Mouse (Mus musculus) MEL-GATA-1-ER (cell line): ENCODE data around the gene Sec14l5.

ENCODE experiments used
- DNase-seq: peaks from one replicate; pipeline ENCODE4 v3.0.0-alpha.2; 2012; ENCODE audit warnings: low read depth; ENCODE audit errors: extremely low read depth

The Sec14l5 gene

DNA sequence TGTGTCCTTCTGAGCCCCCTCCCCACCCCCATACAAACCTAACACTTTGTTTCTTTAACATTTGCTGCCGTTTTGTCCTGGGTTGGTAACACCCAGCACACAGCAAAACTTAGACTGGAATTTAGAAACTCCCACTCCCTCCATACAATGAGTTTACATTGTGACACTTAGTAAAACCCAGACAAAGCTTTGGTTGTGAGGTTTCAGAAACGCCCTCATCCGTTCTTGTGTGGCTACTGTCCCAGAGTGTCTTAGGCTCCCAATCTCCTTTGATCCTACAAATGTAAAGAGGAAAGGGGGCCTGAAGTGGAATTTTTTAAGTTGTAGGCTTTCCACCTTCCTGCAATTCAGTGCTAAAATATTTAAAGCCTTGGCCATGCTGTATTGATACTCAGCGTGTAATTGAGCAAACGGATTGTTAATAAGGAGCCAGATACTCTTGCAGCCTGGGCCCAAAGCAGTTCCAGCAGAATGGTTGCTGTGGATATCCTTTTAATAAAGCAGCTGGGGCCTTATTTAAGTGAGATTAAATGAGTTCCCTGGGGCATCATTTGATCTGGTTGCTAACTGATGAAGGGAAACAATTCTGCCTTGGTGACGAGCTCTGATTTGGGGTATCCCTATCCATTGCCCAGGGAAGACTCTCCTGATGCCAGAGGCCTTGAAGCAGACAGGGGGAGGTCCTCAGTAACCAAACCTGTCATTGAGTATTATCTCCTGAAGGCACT, 6.6 kb downstream of the Sec14l5 start:
- no peak for DNase-seq

DNA sequence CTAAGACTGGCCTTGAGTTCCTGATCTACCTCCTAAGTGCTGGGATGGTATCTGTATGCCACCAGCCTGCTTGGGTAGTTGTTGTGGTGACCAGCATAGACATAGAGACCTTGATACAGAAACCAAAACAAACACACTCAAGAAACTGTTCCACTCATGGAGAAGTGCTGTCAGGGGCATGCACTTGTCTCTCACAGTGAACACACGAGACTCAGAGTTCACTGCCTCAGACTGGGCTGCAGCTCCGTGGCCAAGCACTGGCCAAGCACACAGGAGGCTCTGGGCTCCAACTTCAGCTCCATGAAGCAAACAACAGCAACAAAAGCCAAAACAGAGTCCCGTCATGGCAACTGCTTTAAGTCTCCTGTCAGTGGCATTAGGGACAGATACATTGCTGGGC, 8.1 kb downstream of the Sec14l5 start:
- no peak for DNase-seq

DNA sequence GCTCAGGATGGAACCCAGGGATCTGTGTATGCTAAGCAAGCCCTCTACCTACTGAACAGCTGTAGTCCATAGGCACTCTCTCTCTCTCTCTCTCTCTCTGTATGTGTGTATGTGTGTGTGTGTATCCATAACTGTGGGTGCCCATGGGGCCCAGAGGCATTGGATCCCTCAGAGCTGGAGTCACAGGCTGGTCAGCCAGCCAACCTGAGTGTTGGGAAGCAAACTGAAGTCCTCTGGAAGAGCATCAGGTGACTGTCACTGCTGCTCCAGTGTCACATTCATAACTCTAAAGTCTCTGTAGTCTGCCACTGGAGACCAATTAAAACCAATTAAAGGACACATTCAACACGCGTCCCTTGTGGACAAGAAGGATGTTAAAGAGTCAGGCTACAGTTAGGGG, 9.6 kb downstream of the Sec14l5 start:
- DNase-seq: no peak

DNA sequence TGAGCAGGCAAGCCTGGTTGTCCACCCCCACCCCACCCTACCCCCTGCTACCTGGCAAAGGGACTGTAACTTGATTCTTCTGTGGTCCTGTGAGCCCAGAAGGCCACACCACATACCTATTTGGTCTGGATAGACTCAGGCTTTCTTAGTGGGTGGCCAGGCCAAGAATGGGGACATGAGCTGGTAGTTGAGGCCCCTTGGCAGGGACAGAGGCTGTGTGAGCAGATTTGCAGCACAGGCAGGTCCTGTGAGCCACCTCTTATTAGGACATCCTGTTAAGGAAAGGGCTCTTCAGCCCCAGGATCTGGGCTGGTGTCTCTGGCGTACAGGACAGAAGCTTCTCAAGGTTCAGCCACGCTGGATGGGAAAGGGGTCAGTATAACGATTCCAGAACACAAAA, 10.2 kb downstream of the Sec14l5 start:
- no peak for DNase-seq

DNA sequence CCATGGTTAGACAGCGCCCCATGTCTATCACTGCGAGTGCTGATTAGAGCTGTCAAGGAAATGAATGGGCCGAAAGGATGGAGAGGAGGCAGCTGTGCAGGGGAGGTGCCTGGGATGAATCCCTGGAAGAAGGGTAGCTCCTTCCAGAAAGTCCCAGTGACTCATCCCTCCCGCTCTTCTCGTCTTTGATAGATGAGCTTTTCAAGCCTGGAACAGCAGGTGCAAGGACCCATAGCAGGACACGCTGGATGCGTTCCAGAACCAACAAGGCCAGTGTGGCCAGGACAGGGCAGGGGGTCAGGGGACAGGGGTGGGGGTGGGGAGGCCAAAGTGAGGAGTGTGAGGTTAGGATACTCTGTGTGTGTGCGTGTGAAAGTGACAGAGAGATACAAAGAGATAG, 12.3 kb downstream of the Sec14l5 start:
- no peak for DNase-seq

DNA sequence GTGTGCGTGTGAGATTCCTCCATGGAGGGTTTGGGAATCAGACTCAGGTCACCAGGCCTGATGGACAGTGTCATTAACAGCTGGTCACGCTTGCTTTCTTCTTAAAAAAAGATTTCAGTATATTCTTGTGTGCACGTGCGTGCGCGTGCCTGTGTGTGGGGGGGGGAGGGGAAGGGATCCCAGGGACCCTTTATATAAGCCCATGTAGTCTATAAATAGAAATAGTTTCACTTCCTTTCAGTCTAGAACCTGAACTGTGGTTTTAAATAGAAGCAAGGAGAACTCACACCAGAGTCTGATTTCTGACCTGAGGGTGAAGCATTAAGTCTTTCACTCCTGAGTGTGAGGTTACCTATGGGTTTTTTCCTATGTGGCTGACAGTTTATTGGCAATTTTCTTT, 17.4 kb downstream of the Sec14l5 start:
- DNase-seq: no peak

DNA sequence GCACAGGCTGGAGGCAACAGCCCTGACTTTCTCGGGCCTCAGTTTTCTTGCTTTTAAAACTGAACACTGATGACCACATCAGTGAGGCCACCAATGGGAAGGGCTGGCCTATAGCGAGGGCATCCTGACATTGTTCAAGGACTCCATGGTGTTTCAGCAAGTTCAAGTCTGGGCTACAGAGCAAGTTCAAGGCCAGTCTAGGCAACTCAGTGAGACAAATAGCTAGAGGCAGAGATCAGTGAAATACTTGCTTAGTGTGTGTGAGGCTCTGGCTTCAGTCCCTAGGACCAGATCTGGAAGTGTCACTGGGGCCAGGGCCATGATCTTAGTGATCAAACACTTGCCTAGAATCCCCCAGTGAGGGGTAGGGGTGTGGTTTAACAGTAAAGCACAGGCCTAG, 21.1 kb downstream of the Sec14l5 start:
- no peak for DNase-seq

DNA sequence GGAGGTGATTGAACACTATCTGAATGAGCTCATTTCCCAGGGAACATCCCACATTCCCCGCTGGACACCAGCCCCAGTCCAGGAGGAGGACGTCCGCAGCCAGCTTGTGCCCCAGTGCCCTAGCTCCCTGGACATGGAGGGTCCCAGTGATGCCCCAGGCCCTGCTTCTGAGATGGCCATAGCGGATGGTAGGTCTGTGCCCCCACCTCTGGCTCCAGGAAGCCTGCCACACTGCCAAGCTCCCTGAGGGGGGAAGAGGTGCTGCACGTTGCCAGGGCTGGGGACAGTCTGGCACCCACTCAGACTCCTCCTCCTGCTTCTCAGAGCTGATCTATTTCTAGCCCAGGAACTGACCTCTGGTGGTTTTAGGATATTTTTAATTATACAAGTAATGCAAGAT, 21.9 kb downstream of the Sec14l5 start:
- no peak for DNase-seq

DNA sequence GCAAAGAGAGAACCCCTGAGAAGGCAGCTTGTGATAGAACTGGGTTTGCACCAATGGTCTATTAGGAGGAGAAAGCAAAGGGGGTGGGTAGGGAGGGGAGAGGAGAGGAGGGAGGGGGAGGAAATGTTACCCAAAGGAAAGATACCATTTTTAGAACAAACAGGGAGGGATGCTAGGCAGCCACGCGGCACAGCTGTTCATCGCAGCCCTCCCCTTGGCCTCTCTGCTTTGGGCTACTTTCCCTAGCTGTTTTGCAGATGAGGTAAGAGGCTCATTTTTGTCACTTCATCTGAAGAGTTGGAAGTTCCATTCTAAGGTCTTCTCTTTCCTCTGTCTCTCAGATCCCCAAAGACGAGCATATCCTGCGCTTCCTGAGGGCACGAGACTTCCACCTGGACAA, 25.7 kb downstream of the Sec14l5 start:
- DNase-seq: no peak

DNA sequence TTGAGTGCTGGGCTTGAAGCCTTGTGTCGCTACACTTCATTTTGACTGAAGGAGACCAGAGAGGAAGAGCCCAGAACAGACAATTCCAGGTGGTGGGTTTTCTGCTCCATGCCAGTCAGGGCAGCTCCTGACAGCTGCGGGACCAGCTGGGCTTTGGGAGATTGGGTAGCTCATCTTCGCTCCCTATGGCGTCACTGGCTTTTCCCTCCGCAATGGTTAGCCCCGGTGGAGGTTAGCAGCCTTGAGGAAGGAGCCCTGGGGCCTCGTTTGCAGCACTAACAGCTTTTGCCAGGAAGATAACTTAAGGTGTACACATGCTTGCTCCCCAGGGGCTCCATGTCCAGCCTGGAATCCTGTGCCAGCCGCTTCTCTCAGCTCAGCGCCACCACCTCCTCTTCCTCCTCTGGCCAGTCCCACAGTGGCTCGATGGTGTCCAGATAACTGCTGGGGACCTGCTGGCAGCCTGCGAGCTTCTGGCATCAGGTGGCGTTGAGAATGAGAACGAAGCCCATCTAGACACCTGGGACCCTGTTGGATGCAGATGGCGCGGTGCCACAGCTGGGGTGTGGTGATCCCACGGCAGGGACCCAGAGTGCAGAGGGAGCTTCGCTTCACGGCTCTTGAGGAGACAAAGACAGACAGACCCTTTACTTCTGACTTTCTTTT, 36.5 kb downstream of the Sec14l5 start:
- no peak for DNase-seq

DNA sequence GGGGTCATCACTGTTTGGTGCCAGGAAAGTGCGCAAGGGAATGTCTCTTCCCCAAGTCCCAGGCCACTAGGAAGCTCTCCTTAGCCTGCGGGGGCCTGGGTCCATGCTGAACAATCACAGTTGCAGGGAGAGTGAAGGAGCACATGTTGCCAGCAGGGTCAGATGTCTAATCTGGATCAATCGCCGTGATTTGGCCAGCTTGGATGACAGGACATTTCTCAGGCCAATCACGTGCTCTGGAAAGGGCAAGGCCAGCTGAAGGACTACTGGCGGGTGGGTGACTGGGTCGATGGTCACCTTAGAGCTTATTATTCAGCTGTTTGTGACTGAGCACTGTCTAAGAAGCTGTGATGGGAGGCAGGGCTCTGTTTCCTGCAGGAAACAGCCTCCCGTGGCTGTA, 37.2 kb downstream of the Sec14l5 start:
- no peak for DNase-seq

DNA sequence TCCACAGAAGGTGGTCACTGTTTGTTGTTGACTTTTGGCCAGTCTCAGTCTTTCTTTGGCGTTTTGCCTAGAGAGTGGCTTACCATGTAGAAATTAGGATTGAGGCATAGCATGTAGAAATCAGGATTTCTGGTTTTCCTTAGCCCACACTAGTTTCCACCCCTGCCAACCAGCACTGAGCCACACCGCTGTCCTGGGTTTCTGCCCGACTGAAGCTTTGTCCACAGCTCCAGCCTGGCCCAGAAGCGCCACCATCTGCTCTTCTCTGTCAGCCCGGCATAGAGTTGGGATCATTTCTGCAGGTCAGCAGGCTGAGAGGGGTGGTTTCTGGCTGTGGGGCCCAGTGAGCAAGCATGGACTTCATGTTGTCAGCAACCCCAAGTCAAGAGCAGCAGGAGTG, 38.0 kb downstream of the Sec14l5 start:
- DNase-seq: no peak

DNA sequence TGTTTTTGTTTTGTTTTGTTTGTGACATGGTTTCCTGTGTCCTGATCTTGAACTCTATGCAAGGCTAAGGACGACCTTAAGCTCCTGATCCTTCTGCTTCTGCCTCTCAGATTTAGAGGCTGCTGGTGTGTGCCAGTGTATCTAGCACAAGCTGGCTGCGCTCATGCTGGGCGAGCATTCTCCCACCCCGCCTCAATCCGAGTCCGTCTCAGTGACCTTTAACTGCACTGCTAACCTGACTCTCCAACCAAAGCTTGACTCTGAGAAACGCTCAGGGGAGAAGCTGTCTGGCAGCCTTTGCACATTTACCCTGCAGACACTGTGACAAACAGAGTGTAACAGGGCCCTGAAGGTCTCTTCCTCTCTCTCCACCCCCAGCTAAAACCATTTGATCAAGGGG, 38.8 kb downstream of the Sec14l5 start:
- no peak for DNase-seq

DNA sequence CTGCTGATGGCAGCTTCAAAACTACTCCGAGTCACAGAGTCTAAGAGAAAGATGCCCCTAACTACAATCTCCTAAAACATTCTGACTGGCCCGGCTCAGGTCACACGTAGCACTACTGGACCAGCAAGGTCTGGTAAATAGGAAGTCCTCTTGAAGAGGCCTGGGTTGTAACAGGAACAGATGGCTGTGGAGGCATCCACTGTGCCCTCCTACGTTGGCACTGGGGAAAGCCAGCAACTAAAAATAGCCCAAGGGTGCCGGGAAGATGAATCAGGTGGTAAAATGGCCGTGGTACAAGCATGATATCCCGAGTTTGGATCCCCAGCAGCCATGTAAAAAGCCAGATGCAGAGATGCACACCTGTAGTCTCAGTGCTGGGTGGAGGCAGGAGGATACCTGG, 39.3 kb downstream of the Sec14l5 start:
- no peak for DNase-seq

DNA sequence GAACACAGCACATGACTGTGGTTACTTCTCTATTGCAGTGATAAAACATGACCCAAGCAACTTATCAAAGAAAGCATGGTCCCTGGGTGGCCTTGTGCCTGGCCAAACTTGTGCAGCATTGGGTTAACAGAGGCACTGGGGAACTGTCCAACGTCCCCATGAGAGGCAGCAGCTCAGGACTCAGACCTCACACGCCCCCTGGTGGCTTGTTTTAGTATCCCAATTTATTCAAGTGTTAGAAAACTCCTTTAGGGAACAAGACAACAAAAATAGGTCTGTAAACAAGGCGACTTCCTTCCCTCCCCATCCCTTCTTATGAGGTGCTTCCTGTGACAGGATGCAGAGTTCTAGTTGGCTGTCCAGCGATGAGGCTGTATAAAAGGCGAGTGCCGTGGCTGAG, 48.2 kb downstream of the Sec14l5 start:
- DNase-seq: peak; percentile 28

DNA sequence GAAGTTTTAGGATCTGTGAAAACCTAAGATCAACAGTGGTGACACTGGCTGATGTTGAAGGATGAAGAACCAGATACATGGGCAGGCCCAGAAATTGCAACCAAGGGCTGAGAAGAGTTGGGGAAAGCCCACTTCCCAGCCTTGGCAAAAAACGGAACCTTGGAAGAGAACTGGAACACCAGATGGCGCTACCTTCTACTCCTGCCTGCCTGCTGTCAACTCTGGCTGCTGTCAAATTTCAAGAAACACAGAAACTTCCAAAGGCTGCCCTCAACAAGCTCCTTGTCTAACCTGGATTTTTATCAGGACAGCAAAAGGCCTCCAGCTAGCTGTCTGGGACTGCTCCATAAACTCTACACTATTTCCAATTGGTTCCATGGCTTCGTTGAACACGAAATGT, 55.8 kb downstream of the Sec14l5 start:
- peak; percentile 44 for DNase-seq

DNA sequence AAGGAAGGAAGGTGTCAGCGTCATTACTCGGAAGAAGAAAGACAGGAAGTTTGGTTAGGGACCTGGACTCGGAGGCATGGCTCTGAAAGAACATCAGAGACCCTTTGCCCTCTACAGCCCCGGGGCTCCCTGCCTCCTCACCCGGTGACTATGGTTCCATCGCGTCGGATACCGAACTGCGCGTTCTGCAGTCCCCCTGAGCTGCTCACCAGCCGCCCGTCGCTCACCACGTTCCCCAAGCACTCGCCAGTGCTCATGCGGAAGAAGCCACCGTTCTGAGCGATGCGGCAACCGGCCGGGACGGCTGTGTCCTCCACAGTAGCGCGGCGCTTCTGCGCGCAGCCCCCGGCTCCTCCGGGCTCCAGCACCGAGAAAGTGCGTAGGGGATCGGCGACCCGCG, 56.3 kb downstream of the Sec14l5 start:
- peak; percentile 4 for DNase-seq

DNA sequence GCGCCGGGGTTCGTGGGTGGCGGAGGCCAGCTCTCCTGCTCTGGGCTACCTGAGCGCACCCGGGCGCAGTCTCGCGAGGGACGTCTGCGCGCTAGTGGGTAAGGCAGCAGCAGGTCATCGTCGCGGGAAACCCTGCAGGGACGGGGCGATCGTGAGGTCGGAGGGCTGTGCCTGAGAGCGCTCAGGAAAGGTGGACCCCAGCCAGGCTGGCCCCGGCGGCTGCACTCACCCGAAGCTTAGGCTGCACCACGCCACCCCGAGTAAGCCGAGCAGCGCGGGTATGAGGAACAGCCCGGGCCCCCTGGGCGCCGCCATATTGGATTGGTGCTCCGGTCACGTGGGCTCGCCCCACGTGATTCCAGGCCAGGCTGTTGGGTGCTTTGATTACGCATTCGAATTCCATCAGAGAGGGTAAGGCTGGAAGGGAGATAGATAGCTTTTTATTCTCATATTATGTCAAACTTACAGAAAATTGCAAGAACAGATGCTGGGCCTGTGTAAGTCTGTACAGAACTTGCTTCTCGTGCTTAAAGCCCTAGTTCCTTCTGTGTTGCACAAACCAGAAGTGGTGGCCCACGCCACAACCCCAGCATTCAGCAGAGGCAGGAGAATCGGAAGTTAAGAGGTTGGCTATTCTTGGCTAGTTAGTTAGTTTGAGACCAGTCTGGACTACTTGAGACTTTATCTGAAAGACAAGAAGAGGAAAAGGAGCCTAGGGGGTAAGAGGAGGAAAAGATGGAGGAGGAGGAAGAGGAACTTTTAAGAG, 56.9 kb downstream of the Sec14l5 start, which contains the start of gene Nagpa:
Gene Nagpa, minus strand, starts transcription at position 345 of the 766 bp plus-strand sequence.
- peak; percentile 68 for DNase-seq

DNA sequence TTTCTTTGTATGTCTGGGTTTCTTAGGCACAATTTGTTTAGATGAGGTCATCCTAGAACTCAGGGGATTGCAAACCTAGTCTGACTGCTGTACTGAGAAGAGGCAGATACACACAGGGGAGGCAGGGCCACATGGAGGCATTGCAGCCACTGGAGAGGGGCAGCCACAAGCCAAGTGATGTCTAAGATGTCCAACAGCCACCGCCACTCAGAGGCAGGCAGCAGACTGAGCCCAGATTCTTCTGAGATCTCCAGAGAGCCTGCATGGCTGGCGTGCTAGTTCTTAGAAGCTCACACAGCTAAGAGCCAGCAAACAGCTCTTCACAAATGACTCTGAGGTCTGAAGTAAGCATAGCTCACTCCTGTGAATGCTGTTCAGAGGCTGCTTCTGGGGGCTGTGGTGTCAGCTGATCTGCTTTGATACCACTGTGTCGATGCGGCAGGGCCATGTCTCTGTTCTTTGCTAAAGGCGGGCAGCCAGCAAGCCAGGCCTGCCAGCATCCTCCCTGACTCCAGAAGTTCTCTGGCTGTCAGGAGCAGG, 58.6 kb downstream of the Sec14l5 start:
- no peak for DNase-seq

DNA sequence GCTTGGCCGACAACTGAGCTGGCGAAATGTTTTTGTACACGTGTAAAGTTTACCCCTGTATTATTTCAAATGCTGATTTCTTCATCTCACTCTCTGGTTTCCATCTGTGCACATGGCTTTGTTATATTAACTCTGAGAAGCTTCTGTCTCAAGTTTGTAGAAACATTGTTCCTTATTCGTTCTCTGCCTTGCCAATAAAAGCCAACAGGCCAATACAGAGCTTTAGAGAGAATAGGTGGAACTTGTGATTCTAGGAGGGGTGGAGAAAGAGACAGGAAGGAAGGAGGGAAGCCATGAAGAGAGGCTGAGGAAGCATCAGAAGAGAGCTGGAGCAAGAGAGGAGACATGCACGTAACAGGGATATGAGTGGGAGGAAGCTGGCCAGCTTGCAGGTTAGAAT, 59.1 kb downstream of the Sec14l5 start:
- peak; percentile 15 for DNase-seq

DNA sequence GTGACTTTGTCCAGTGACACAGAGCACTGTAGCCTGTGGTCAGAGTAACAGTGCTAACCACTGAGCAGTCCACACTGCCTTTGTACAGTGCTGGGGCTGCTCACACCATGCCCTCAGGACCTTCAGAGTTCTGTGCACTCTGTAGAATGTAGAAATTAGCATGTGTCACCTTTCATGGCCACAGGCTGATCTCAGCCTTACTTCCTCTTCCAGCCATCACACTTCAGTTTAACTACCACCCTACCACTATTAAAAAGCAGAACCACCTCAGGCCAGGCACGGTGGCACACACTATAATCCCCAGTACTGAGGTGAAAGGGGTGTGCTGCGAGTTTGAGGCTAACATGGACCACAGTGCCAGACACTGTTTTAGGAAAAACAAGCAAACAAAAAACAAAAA, 63.5 kb downstream of the Sec14l5 start:
- DNase-seq: peak; percentile 61

DNA sequence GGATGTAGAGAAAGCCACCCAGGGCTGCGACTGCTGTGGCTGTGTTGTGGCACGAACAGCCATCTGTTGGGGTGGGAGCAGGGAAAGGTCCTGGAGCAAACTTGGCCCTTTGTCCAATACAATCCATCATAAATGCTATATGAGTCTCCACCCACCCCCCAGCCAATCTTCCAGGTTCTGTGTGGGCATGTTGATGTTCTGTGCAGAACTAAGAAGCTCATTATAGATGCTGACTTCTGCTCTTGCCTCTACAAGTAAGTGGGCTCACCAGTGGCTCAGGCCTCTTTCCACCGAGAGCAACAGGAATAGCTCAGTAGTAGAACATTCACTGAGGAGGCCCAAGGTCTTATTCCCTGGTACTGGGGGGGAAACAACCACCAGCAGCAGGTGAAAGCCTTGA, 65.2 kb downstream of the Sec14l5 start:
- no peak for DNase-seq
